Mouse (Mus musculus): ENCODE results near the gene Pqlc2. TPM values are rescaled to one million over a fixed set of nuclear protein-coding genes. Genes with fewer than 3 reads are reported as not detected.

Pqlc2 gene
- polyA plus RNA-seq, 1 experiment from 2014 or later: 10.1 TPM

DNA sequence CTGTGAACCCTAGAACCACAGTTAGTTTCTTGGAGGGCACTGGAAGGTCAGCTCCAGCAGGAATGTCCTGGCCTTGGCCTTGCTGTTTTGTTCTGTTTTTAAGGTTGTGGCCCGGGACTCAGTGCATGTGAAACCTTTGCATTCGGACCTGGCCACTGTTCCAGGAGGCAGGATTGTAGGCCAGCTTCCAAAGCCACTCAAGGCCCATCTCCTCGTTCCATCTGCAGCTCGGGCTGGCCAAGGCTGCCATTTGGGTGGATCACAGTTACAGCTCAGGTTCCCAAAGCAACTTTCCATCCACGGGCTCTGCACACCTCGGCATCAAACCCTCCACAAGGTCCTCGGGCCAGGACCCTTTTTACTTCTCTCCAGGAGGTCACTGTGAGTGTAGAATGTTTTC is 35.9 kb downstream of the Pqlc2 start:
- H3K27ac ChIP-seq: no peak overlapping the region
- no peak overlapping the region for H3K4me2 ChIP-seq
- no peak for ATAC-seq
- no peaks in the 10 kb centered on the region for H3K27me3 ChIP-seq
- H3K4me1 ChIP-seq: no peaks in the 10 kb centered on the region
- WGBS: 92% methylated on average over 7 of the region's 7 CpGs
- no peak overlapping the region for H3K4me3 ChIP-seq
- H3K36me3 ChIP-seq (ENCODE audit: poor library complexity, severe bottlenecking): peaks cover 12% of the 10 kb centered on the region; the same call in 1 of the 2 replicates
- no peaks in the 10 kb centered on the region for H3K9me3 ChIP-seq (replicated peaks)
- no peak overlapping the region for H3K9ac ChIP-seq

DNA sequence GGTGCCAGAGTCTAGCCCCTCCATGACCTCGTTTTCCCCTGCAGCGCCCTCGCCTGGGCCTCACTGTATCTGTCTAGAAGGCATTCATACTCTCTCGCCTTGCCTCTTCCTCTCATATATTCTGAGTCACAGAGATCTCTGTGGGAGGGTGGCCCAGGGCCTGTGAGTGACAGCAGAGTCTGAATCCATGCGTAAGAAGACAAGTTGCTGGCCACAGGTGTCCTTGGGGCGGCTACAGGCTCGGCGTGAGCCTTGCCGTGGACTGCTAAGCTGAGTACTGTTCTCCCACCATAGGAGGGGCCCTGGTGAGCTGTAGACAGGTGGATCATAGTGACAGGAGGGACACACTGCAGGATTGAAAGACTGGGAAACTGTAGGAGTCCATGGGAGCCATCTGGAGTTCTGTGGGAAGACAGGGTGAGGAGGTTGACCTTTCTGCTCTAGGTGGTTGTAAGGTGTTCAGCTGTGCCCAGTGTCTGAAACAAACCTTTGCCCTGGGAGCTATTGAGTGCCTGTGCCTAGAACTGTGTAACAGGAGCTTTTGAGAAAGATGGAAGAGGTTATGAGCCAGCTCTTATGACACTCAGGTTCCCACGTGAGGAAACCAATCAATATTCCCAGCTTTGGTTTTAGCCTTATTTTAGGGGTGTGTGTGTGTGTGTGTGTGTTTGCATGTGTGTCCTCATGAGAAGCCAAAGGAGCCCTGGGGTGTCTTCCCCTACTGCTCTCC is 37.4 kb downstream of the Pqlc2 start:
- H3K36me3 ChIP-seq (ENCODE audit: poor library complexity, severe bottlenecking): peaks cover 11% of the 10 kb centered on the region; the same call in 1 of the 2 replicates
- H3K9me3 ChIP-seq (replicated peaks): no peaks in the 10 kb centered on the region
- no peaks in the 10 kb centered on the region for H3K27me3 ChIP-seq
- no peak overlapping the region for H3K4me2 ChIP-seq
- no peak overlapping the region for H3K4me3 ChIP-seq
- 89% methylated on average over 10 of the region's 10 CpGs for WGBS
- H3K9ac ChIP-seq: no peak overlapping the region
- no peaks in the 10 kb centered on the region for H3K4me1 ChIP-seq
- no peak for ATAC-seq
- no peak overlapping the region for H3K27ac ChIP-seq

DNA sequence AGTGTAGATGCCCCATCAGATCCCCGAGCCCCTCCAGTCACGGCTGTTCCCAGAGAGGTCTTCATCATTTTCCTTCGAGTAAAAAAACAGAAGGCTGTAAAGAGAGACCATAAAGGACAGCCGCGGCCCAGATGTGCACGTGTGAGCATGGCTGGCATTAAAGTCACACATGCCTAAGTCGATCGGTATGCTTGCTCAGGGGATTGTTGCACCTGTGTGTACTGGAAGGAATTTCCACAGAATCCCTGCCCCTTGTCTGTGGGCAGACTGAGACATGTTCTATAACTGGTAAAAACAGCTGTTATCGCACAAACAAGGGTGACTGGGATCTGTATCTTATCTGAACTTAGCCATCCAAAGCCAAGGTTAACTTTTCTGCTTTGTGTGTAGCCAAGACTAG is 38.9 kb downstream of the Pqlc2 start:
- Histone ChIP-seq H3K27ac (no peak overlapping the region), H3K4me3 (no peak overlapping the region), H3K27me3 (no peaks in the 10 kb centered on the region), H3K36me3 (ENCODE audit: poor library complexity, severe bottlenecking) (peaks cover 12% of the 10 kb centered on the region; the same call in 1 of the 2 replicates), H3K9ac (no peak overlapping the region), H3K4me2 (no peak overlapping the region), H3K4me1 (no peaks in the 10 kb centered on the region), H3K9me3 (replicated peaks) (no peaks in the 10 kb centered on the region)
- no peak for ATAC-seq
- WGBS: 92% methylated on average over 9 of the region's 9 CpGs

DNA sequence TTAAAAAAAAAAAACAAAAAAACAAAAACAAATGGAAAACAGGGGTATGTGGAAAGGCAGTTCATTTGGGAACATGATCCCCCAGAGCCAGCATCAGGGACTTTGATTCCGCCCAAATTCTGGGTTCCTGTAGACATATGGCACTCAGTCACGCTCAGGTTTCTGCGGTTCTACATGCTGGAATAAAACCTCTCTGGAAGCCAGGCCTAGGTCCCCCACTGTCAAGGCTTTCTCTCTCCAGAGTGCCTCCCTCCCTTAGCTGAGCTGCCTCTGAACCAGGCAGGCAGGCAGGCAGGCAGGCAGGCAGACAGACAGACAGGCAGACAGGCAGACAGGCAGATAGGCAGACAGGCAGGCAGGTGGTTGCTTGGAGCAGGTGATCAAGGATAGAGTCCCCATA is 40.3 kb downstream of the Pqlc2 start:
- ATAC-seq: no peak
- H3K27ac ChIP-seq: no peak overlapping the region
- H3K27me3 ChIP-seq: no peaks in the 10 kb centered on the region
- 91% methylated on average over 3 of the region's 3 CpGs for WGBS
- H3K4me1 ChIP-seq: no peaks in the 10 kb centered on the region
- H3K4me3 ChIP-seq: no peak overlapping the region
- H3K4me2 ChIP-seq: no peak overlapping the region
- H3K9ac ChIP-seq: no peak overlapping the region
- no peaks in the 10 kb centered on the region for H3K9me3 ChIP-seq (replicated peaks)
- peaks cover 22% of the 10 kb centered on the region for H3K36me3 ChIP-seq (ENCODE audit: poor library complexity, severe bottlenecking)

DNA sequence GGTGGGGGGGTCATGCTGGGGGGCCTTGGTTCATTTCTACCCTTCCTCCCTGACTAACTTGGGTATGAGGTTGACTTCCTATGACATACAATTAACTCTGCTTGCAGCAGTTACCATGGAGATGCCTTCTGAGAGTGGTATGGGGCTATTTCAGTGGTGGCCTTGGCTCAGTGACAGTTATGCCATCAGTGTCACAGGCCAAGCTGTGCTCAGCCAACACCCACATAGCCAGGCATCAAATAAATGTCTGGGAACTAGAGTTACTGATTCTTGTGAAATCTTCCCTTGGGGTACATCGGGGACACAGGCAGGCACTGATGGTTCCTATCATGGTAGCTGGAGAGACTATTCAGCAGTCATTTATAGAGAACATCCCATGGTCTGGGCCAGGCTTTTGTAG is 42.3 kb downstream of the Pqlc2 start:
- ATAC-seq: no peak
- Histone ChIP-seq H3K36me3 (ENCODE audit: poor library complexity, severe bottlenecking) (peaks cover 32% of the 10 kb centered on the region), H3K4me3 (no peak overlapping the region), H3K9me3 (replicated peaks) (no peaks in the 10 kb centered on the region), H3K9ac (no peak overlapping the region), H3K4me1 (no peaks in the 10 kb centered on the region), H3K27ac (no peak overlapping the region), H3K27me3 (no peaks in the 10 kb centered on the region), H3K4me2 (no peak overlapping the region)
- WGBS: 91% methylated on average over 1 of the region's 1 CpGs

DNA sequence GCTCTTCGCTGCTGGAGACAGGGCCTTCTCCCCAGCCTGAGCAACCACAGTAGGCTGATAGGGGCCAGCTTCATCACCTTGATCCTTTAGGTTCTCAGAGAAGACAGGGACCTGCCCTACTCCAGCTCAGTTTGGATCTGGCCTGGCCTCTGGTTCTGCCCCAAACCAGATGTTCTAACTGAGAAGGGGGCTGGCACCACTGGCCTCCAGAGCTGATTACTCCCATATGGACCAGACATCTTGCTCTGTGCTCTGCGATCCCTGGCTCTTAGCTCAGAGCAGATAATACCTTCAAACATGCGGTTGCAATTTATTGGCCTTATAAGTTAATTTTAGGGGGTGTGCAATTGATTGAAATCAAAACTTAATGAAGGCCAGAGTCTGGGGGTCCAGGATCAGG is 43.2 kb downstream of the Pqlc2 start:
- Histone ChIP-seq H3K9ac (no peak overlapping the region), H3K27me3 (no peaks in the 10 kb centered on the region), H3K4me1 (no peaks in the 10 kb centered on the region), H3K36me3 (ENCODE audit: poor library complexity, severe bottlenecking) (peaks cover 42% of the 10 kb centered on the region), H3K9me3 (replicated peaks) (no peaks in the 10 kb centered on the region), H3K4me3 (no peak overlapping the region), H3K4me2 (no peak overlapping the region), H3K27ac (no peak overlapping the region)
- 94% methylated on average over 3 of the region's 3 CpGs for WGBS
- ATAC-seq: no peak

DNA sequence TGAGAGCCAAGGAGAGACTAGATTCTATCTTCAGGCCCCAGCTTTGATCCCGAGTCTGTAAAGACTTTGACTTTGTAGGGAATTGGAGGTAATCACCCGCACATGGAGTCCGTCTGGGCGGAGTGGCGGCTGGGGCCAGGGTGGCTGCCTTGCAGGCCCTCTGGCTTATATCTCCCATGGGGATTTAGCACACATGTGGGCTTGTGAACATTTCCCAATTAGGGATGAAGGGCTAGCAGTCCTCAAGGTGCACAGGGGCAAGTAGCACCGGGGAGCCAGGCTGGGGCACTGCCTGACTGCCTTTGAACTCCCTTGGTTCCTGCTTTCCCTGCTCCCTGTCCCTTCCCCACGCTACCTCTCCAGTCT is 44.0 kb downstream of the Pqlc2 start:
- H3K9ac ChIP-seq: no peak overlapping the region

DNA sequence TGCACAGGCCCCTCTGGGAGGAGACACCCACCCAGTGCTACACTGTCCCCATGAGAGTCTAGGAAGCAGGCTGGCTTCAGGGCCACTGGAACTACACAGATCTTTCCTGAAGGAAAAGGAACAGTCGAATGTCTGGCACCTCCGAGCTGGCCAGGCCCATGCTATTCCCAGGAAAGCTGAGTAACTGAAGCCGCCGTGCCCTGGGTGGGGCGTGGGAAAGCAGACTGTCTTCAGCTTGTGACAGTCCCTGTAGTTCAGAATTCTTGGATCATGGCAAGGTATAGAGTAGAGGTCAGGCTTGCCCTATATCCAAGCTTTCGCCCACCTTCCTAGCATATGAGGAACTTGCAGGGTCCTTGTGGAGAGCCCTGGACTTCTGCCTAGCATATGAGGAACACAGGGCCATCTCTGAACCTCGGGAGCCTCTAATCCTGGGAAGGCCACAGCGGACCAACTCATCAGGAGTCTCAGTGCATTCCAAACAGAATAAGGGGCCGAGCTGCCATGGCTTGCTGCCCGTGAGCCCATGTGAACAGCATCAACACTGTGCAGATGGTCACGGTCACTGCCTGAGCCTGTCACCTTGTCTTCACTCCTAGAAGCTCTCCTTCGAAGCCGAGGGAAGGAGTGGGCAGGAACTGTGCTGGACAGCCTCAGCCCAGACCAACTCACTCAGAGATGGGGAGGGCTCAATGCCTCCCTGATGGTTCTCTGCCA is 44.6 kb downstream of the Pqlc2 start:
- Histone ChIP-seq H3K27me3 (no peaks in the 10 kb centered on the region), H3K36me3 (ENCODE audit: poor library complexity, severe bottlenecking) (peaks cover 55% of the 10 kb centered on the region), H3K9ac (no peak overlapping the region), H3K4me1 (no peaks in the 10 kb centered on the region), H3K27ac (no peak overlapping the region), H3K4me3 (no peak overlapping the region), H3K4me2 (no peak overlapping the region), H3K9me3 (replicated peaks) (no peaks in the 10 kb centered on the region)
- 93% methylated on average over 13 of the region's 13 CpGs for WGBS
- ATAC-seq: no peak

More for the DNA sequence above, 44.0 kb downstream of the Pqlc2 start:
- Histone ChIP-seq H3K27me3 (no peaks in the 10 kb centered on the region), H3K4me3 (no peak overlapping the region), H3K4me1 (no peaks in the 10 kb centered on the region), H3K36me3 (ENCODE audit: poor library complexity, severe bottlenecking) (peaks cover 50% of the 10 kb centered on the region), H3K9me3 (replicated peaks) (no peaks in the 10 kb centered on the region), H3K27ac (no peak overlapping the region; the same call in 1 of the 2 replicates), H3K4me2 (no peak overlapping the region)
- WGBS: 92% methylated on average over 7 of the region's 7 CpGs
- no peak for ATAC-seq

DNA sequence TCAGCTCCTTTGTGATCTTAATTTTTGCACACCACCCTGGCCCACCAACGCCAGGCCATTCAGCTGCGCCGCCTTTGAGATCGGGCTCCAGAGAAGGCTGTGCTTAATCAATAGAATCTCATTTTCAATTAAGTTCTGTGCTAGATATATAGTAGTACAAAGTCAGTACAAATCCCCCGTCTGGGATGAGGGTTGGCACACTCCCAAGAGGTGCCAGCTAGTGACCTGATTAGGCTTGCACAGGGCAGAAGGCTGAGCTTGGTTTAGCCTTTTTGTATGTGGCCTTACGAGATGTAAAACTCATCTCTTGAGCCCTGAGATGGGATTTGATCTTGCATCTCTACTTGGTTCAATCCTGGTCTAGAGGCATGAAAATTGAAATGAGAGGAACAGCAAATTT is 47.5 kb downstream of the Pqlc2 start:
- H3K4me1 ChIP-seq: no peaks in the 10 kb centered on the region
- no peaks in the 10 kb centered on the region for H3K27me3 ChIP-seq
- no peak overlapping the region for H3K9ac ChIP-seq
- WGBS: 85% methylated on average over 6 of the region's 6 CpGs
- no peak for ATAC-seq
- no peaks in the 10 kb centered on the region for H3K9me3 ChIP-seq (replicated peaks)
- no peak overlapping the region for H3K27ac ChIP-seq
- H3K4me2 ChIP-seq: no peak overlapping the region
- peaks cover 85% of the 10 kb centered on the region for H3K36me3 ChIP-seq (ENCODE audit: poor library complexity, severe bottlenecking)
- no peak overlapping the region for H3K4me3 ChIP-seq

DNA sequence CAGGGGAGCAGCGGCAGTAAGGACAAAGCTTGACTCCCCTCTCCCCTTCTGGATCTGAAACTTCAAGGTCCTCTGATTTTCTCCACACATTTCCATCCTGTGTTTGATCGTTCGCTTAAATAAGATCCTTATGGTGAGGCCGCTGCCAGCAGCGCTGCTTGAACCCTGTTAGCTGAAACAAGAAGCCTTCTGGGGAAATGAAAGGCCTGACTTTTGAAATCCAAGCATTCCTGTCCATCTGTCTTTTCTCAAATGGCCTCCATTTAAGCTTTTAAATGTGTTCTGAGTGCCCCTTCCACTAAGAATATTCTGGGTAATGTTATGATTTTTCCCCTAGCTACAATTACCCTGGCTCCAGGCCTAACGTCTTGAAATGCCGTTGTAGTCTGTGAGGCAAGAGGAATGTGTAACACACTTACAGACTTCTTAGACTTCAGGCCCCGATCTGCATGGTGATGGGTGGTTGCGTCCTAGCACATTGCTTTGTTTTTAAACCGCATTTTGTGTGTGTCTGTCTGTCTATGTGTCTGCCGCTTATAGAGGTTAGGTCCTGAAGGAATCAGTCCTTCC is 51.1 kb downstream of the Pqlc2 start:
- Histone ChIP-seq H3K27me3 (no peaks in the 10 kb centered on the region), H3K9me3 (replicated peaks) (no peaks in the 10 kb centered on the region), H3K9ac (no peak overlapping the region), H3K36me3 (ENCODE audit: poor library complexity, severe bottlenecking) (peaks cover 74% of the 10 kb centered on the region), H3K4me2 (no peak overlapping the region), H3K27ac (no peak overlapping the region), H3K4me1 (no peaks in the 10 kb centered on the region), H3K4me3 (no peak overlapping the region)
- no peak for ATAC-seq
- 90% methylated on average over 11 of the region's 11 CpGs for WGBS

DNA sequence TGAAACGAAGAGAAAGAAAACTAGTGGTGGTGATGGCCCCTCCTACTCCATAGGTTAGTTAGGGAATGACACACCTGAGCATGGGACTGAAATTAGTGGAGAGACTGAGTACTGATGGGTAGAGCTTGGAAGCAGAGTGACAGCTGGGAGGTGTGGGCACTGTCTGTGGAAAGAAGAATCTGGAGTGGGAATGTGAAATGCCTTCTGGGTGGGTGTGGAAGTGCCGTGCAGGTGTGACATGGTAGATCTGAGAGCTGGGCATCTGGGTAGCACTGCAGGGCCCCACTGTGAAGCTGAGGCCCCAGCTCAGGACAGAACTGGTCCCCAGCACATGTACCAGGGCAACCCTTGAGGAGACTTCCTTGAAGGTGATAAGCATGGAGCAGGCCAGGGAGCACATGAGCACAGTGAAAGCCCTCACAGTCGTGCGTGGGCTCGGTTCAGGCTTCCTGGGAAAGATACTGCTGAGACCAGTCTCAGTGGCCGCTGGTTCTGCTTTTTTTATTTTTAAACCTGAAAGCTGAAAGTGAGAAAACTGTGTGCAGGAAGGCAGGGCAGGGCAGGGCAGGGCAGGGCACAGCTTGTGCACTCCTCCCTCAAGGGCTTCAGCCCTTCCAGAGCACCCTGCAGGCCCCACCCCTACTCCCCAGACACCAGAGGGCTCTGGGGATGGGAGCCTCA is 51.7 kb downstream of the Pqlc2 start:
- Histone ChIP-seq H3K4me1 (no peaks in the 10 kb centered on the region), H3K4me3 (no peak overlapping the region), H3K36me3 (ENCODE audit: poor library complexity, severe bottlenecking) (peaks cover 68% of the 10 kb centered on the region), H3K4me2 (no peak overlapping the region), H3K9ac (no peak overlapping the region), H3K9me3 (replicated peaks) (no peaks in the 10 kb centered on the region), H3K27me3 (no peaks in the 10 kb centered on the region), H3K27ac (no peak overlapping the region)
- no peak for ATAC-seq
- WGBS: 88% methylated on average over 6 of the region's 6 CpGs

DNA sequence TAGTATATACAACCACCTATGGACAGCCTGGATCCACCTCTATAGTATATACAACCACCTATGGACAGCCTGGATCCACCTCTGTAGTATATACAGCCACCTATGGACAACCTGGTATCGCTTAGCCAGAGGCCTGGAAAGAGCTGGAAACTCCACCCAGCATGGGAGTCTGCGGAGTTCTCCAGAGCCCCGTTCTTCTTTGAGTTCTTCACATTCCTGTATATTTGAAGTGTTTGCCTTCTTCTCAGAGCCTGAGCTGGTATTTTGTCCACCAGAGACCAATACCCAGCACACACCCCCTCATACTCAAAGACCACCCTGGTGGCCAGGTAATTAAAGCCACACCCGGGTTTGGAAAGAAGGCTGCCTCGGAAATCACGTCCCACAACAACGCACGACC is 53.8 kb downstream of the Pqlc2 start:
- no peaks in the 10 kb centered on the region for H3K27me3 ChIP-seq
- WGBS: 90% methylated on average over 8 of the region's 8 CpGs
- H3K36me3 ChIP-seq (ENCODE audit: poor library complexity, severe bottlenecking): peaks cover 47% of the 10 kb centered on the region
- no peak overlapping the region for H3K9ac ChIP-seq
- no peaks in the 10 kb centered on the region for H3K9me3 ChIP-seq (replicated peaks)
- H3K4me3 ChIP-seq: no peak overlapping the region
- H3K4me2 ChIP-seq: no peak overlapping the region
- no peak overlapping the region for H3K27ac ChIP-seq
- no peak for ATAC-seq
- peaks cover 3% of the 10 kb centered on the region for H3K4me1 ChIP-seq
